Mouse (Mus musculus) forebrain, embryonic 13.5 days (tissue): ENCODE data around the gene Phactr2. TPM values are rescaled to one million over a fixed set of nuclear protein-coding genes. Genes with fewer than 3 reads are reported as not detected.
"Not testable (repeated sequence)": the region's sequence is repeated elsewhere in the genome, so short reads cannot be mapped to it uniquely, and the experiment has no call there.

Experiments used
- ATAC-seq: fragments of 200-750 bp; cut with Nextera tagmentation; 2 replicates; pipeline ENCODE4 v1.8.0; 2017
- H3K27ac ChIP-seq: fragments of 300-500 bp; sonication (generic); 2 replicates; pipeline ENCODE4 v1.5.1; 2015; ENCODE audit warnings: inconsistent platforms, mild to moderate bottlenecking, moderate library complexity
- H3K27me3 ChIP-seq: fragments of 300-500 bp; sonication (generic); 2 replicates; pipeline ENCODE4 v1.6.1; 2015; ENCODE audit warnings: mild to moderate bottlenecking, inconsistent platforms
- H3K36me3 ChIP-seq: fragments of 300-500 bp; sonication (generic); 2 replicates; pipeline ENCODE4 v1.6.1; 2015; ENCODE audit warnings: mild to moderate bottlenecking, inconsistent platforms; ENCODE audit not compliant: poor library complexity, severe bottlenecking
- H3K4me1 ChIP-seq: fragments of 300-500 bp; sonication (generic); 2 replicates; pipeline ENCODE4 v1.6.1; 2015; ENCODE audit warnings: inconsistent platforms
- H3K4me2 ChIP-seq: fragments of 300-500 bp; sonication (generic); 2 replicates; pipeline ENCODE4 v1.6.1; 2015; ENCODE audit warnings: inconsistent platforms, mild to moderate bottlenecking, moderate library complexity
- H3K4me3 ChIP-seq: fragments of 300-500 bp; sonication (generic); 2 replicates; pipeline ENCODE4 v1.5.1; 2015; ENCODE audit warnings: mild to moderate bottlenecking, inconsistent platforms
- H3K9ac ChIP-seq: fragments of 300-500 bp; sonication (generic); 2 replicates; pipeline ENCODE4 v1.6.1; 2015; ENCODE audit warnings: mild to moderate bottlenecking, inconsistent platforms
- H3K9me3 ChIP-seq: fragments of 300-500 bp; sonication (generic); replicated peaks from 2 replicates; pipeline ENCODE4 v1.6.1; 2016; ENCODE audit warnings: inconsistent platforms
- WGBS: fragments of 180-500 bp; shearing (Covaris S2); methylation state at CpG from one replicate; pipeline ENCODE4 v1.1.7; 2015; 5-methylcytosine and 5-hydroxymethylcytosine counted together
- polyA plus RNA-seq: library from polyadenylated mRNA; unstranded; fragments of >200 nt; fragmentation: Nextera tagmentation; extraction: Ambion mirVana; gene quantifications from 2 replicates; pipeline ENCODE4 v1.2.1, GENCODE M21; 2015

Phactr2 gene
- polyA plus RNA-seq = 8.5 and 8.6 TPM in 2 replicates

DNA sequence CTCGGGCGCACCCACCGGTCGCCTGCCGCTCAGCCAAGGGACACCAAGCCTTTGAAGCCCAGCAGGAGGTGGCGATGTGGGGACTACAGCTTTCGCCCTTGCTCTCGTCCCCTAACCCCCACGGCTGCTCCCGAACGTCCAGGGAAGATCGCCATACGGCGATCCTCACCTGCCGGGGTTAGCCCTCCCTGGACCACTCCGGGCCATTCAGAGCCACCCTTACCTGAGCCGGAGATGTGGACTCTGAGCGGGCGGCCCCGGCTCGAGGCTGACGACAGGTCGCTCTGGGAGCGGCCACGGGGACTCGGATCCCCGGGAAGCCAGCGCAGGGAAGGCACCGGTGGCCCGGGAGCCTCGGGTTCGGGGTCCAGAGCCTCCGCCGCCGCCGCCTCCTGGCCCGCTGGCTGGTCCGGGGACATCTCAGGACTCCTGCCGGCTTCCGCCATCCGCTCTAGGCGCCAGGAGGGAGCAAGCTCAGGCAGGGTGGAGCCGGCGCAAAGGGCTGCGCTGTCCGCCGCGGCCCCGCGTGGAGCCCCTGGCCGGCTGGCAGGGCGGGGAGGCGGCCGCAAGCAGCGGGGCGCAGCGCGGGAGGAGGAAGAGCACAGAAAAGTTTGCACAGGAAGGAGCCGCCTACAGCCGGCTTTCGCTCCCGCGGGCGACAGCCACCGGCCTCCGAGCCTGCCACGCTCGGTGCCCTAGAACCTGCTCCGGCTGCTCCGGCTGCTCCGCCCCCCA lies at the start of gene Phactr2:
Gene Phactr2, minus strand, starts transcription at position 580 of the 735 bp plus-strand sequence.
- Histone ChIP-seq H3K4me3 (peak within 1 kb of the TSS; percentile 61), H3K9ac (peak within 1 kb of the TSS; percentile 74), H3K4me2 (peak within 1 kb of the TSS; percentile 100), H3K27me3 (peaks cover 38% of the 10 kb centered on the region), H3K36me3 (no peaks in the 10 kb centered on the region), H3K4me1 (peaks cover 15% of the 10 kb centered on the region), H3K9me3 (no peaks in the 10 kb centered on the region), H3K27ac (no peak within 1 kb of the TSS)
- under 1% methylated on average over 48 of the region's 71 CpGs for WGBS
- ATAC-seq = peak; percentile 80

DNA sequence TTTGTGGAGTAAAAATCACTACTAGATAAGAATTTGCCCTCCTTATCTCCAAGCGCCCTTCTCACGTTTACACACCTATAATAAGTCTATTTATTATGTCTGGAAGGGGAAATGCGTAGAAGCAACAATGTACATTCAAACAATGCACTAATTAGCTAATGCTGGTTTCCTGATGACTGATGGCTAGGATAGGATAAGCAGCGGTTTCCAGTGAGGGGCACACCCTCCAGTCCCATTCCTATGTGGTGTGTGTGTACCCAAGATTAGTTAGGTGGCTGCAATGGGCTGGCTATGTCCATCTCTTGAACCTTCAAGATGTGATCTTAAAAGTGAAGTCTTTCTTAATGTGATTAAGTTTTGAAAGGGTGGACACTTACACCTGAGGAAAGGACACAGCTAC lies 47.6 kb upstream of the Phactr2 start:
- peaks cover 9% of the 10 kb centered on the region for H3K36me3 ChIP-seq
- no peak overlapping the region for H3K4me2 ChIP-seq
- H3K27ac ChIP-seq = no peak overlapping the region
- no peak overlapping the region for H3K9ac ChIP-seq
- WGBS = 86% methylated on average over 4 of the region's 4 CpGs
- no peaks in the 10 kb centered on the region for H3K27me3 ChIP-seq
- no peaks in the 10 kb centered on the region for H3K4me1 ChIP-seq
- no peak overlapping the region for H3K4me3 ChIP-seq
- H3K9me3 ChIP-seq = no peaks in the 10 kb centered on the region
- no peak for ATAC-seq

DNA sequence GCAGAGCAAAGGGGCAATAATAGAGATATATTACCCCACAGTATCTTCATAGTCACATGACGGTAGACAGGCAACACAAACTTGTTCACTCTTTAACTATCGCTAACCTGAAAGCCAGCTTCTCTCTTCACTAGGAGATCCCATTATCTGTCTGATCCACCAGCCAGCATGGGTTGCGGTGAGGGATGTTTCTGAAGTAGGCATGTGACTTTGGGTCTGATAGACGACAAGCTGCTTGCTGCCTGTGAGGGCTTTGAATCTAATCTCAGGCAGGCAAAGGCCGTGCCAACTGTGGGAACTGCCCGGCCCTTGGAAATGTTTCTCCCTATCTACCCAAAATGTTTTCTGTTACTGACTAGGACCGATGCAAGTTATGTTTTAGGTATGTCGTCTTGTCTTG lies 28.2 kb upstream of the Phactr2 start:
- Histone ChIP-seq H3K27ac (no peak overlapping the region), H3K36me3 (no peaks in the 10 kb centered on the region), H3K4me1 (0 out of 2 replicates have a peak, but pooled peaks cover 4% of the 10 kb centered on the region), H3K9me3 (no peaks in the 10 kb centered on the region), H3K27me3 (no peaks in the 10 kb centered on the region), H3K4me3 (no peak overlapping the region), H3K4me2 (no peak overlapping the region), H3K9ac (no peak overlapping the region)
- WGBS = 89% methylated on average over 8 of the region's 8 CpGs
- ATAC-seq = no peak

GRCm38 (mm10) chr10:13501533-13501932 lies 27.3 kb upstream of the Phactr2 start:
- not testable (repeated sequence) for H3K9me3 ChIP-seq, H3K27ac ChIP-seq, H3K27me3 ChIP-seq, H3K4me1 ChIP-seq, H3K36me3 ChIP-seq
- peak overlapping the region; percentile 80 for H3K4me2 ChIP-seq
- 58% methylated on average over 4 of the region's 4 CpGs for WGBS
- ATAC-seq = peak; percentile 48; the same call in 1 of the 2 replicates
- peak overlapping the region; percentile 64 for H3K9ac ChIP-seq
- H3K4me3 ChIP-seq = peak overlapping the region; percentile 57

- H3K27ac ChIP-seq = no peak overlapping the region
- H3K9me3 ChIP-seq = no peaks in the 10 kb centered on the region
- no peaks in the 10 kb centered on the region for H3K36me3 ChIP-seq
- peak overlapping the region; percentile 64 for H3K9ac ChIP-seq
- no peaks in the 10 kb centered on the region for H3K27me3 ChIP-seq
- peak overlapping the region; percentile 80 for H3K4me2 ChIP-seq
- 0 out of 2 replicates have a peak, but pooled peaks cover 4% of the 10 kb centered on the region for H3K4me1 ChIP-seq
- under 1% methylated on average over 30 of the region's 30 CpGs for WGBS
- H3K4me3 ChIP-seq = peak overlapping the region; percentile 57
- peak; percentile 88 for ATAC-seq
Observed at GRCm38 (mm10) chr10:13500938-13501496, 26.8 kb upstream of the Phactr2 start.

- Histone ChIP-seq H3K4me3 (peak overlapping the region; percentile 57; the same call in 1 of the 2 replicates), H3K4me1 (0 out of 2 replicates have a peak, but pooled peaks cover 4% of the 10 kb centered on the region), H3K9ac (peak overlapping the region; percentile 64), H3K9me3 (no peaks in the 10 kb centered on the region), H3K4me2 (peak overlapping the region; percentile 80), H3K27me3 (no peaks in the 10 kb centered on the region), H3K27ac (no peak overlapping the region), H3K36me3 (no peaks in the 10 kb centered on the region)
- WGBS = 51% methylated on average over 9 of the region's 9 CpGs
- ATAC-seq = no peak
Observed at GRCm38 (mm10) chr10:13500473-13500872, 26.3 kb upstream of the Phactr2 start.

DNA sequence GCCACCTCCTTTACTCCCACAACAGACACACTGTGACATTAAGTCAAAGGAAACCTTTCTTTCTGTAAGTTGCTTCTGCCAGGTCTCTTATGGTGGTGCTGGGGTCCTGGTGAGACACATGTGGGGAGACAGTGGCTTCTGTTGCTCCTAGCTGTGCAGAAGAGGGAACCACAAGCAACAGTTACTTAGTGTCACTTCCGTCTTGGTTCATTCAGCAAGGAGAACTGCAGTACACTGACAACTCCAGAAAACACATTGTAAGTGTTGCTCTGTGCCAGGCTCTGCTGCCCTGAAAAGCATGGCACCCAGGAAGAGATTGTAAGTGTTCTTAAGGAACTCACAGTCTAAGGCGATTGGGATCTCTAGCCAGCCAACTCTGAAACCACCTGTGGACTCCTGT lies 25.1 kb upstream of the Phactr2 start, which contains the start of gene Fuca2:
Gene Fuca2, plus strand, starts transcription at position 210 of the 400 bp plus-strand sequence.
- ATAC-seq = no peak
- H3K36me3 ChIP-seq = no peaks in the 10 kb centered on the region
- no peak within 1 kb of the TSS for H3K9ac ChIP-seq
- H3K4me1 ChIP-seq = 0 out of 2 replicates have a peak, but pooled peaks cover 4% of the 10 kb centered on the region
- H3K4me3 ChIP-seq = no peak within 1 kb of the TSS
- no peak within 1 kb of the TSS for H3K4me2 ChIP-seq
- 87% methylated on average over 2 of the region's 2 CpGs for WGBS
- no peak within 1 kb of the TSS for H3K27ac ChIP-seq
- no peaks in the 10 kb centered on the region for H3K27me3 ChIP-seq
- no peaks in the 10 kb centered on the region for H3K9me3 ChIP-seq

DNA sequence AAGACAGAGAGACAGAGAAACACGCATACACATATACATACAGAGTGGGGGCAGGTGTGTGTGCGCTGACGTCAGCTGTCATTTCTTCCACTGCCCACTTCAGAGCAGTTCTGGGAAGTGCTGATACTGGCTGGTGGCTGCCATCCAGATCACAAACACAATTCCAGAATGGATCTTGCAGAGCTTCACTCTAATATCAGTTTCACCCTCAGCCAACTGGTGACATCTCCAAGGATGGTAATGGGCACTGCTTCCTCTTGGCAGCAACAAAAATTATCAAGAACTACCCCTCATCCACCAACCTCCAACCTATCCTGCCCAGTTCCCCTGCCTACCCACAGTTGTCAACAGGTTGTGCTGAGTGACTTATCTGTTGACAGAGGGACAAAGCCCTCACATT lies 22.1 kb upstream of the Phactr2 start:
- no peak overlapping the region for H3K4me3 ChIP-seq
- H3K27ac ChIP-seq = no peak overlapping the region
- ATAC-seq = no peak
- no peaks in the 10 kb centered on the region for H3K27me3 ChIP-seq
- H3K9ac ChIP-seq = no peak overlapping the region
- 90% methylated on average over 3 of the region's 3 CpGs for WGBS
- H3K36me3 ChIP-seq = no peaks in the 10 kb centered on the region
- H3K4me2 ChIP-seq = no peak overlapping the region
- 0 out of 2 replicates have a peak, but pooled peaks cover under 1% of the 10 kb centered on the region for H3K4me1 ChIP-seq
- no peaks in the 10 kb centered on the region for H3K9me3 ChIP-seq

DNA sequence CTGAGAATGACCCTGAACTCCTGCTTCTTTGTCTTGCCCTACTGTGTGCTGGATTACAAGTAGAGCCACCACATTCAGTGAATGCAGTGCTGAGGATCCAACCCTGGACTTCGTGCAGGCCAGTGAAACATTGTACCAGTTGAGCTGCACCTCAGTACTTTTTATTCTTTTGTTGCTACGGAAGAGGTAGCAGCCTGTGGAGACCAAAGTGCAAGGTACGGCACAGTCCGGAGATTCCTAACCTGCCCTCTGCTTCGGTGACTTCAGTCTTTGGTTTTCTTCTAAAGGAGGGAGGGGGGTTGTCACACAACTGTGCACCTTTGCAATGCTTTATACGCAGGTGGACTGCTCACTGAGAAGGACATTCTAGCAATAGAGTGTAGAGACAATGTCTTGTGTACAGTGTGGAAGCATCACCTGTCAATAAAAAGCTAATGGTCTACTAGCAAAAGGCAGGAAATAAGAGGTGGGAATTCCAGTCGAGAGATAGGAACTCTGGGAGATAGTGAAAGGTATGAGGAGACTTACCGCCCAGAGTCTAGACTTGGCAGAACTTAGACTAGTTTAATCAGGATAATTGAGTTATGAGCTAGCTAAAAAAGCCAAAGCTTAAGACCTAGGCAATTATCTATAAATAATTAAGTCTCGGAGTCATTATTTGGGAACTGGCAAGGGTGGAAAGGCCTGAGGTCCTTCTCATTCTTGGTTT lies 19.9 kb upstream of the Phactr2 start:
- Histone ChIP-seq H3K4me3 (no peak overlapping the region), H3K36me3 (no peaks in the 10 kb centered on the region), H3K4me1 (no peaks in the 10 kb centered on the region), H3K9me3 (no peaks in the 10 kb centered on the region), H3K27me3 (no peaks in the 10 kb centered on the region), H3K4me2 (no peak overlapping the region), H3K9ac (no peak overlapping the region), H3K27ac (no peak overlapping the region)
- no peak for ATAC-seq
- WGBS = 92% methylated on average over 9 of the region's 9 CpGs

GRCm38 (mm10) chr10:13489671-13490070 lies 15.5 kb upstream of the Phactr2 start:
- Histone ChIP-seq H3K36me3 (no peaks in the 10 kb centered on the region), H3K9me3 (no peaks in the 10 kb centered on the region)
- whole genome bisulfite sequencing = 88% methylated on average over 6 of the region's 6 CpGs

GRCm38 (mm10) chr10:13485958-13486357 lies 11.7 kb upstream of the Phactr2 start:
- H3K36me3 ChIP-seq = no peaks in the 10 kb centered on the region
- peak; percentile 53; the same call in 1 of the 2 replicates for ATAC-seq
- no peaks in the 10 kb centered on the region for H3K9me3 ChIP-seq
- no peaks in the 10 kb centered on the region for H3K27me3 ChIP-seq
- 63% methylated on average over 4 of the region's 4 CpGs for WGBS
- H3K9ac ChIP-seq = no peak overlapping the region
- H3K4me1 ChIP-seq = no peaks in the 10 kb centered on the region
- H3K4me2 ChIP-seq = no peak overlapping the region
- no peak overlapping the region for H3K27ac ChIP-seq
- no peak overlapping the region for H3K4me3 ChIP-seq

More at GRCm38 (mm10) chr10:13489671-13490070, 15.5 kb upstream of the Phactr2 start:
- H3K9ac ChIP-seq = no peak overlapping the region
- no peak overlapping the region for H3K4me2 ChIP-seq
- no peaks in the 10 kb centered on the region for H3K27me3 ChIP-seq
- H3K4me1 ChIP-seq = no peaks in the 10 kb centered on the region
- no peak for ATAC-seq
- H3K4me3 ChIP-seq = no peak overlapping the region
- no peak overlapping the region for H3K27ac ChIP-seq

DNA sequence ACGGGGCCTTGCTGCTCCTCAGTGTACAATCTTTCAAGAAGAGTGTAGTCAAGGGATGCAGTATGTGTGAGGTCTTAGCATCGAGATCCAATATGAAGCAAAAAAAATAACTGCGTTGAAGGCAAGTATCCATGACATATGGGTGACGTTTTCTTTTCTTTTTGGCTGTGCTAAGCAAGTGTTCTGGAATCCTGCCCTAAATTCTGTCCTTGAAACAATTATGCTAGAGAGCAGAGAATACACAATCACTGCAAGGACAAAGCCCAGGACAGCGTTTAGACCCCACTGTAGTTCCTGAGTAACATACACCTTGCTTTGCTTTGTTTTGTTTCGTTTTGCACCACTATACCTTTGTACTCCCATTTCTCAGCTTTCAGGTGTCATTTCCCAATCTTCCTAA lies 5.1 kb upstream of the Phactr2 start:
- peaks cover 5% of the 10 kb centered on the region for H3K4me1 ChIP-seq
- ATAC-seq = no peak
- peaks cover 16% of the 10 kb centered on the region for H3K27me3 ChIP-seq
- H3K36me3 ChIP-seq = no peaks in the 10 kb centered on the region
- no peaks in the 10 kb centered on the region for H3K9me3 ChIP-seq
- 88% methylated on average over 6 of the region's 6 CpGs for WGBS
- H3K27ac ChIP-seq = no peak overlapping the region
- no peak overlapping the region for H3K4me2 ChIP-seq
- H3K4me3 ChIP-seq = no peak overlapping the region
- H3K9ac ChIP-seq = no peak overlapping the region
